Mouse (Mus musculus) left cerebral cortex, postnatal 10 days (tissue): Measurements from ENCODE around the gene Gm47985. TPM values are rescaled to one million over a fixed set of nuclear protein-coding genes. Genes with fewer than 3 reads are reported as not detected.
"Not testable (repeated sequence)": the region's sequence is repeated elsewhere in the genome, so short reads cannot be mapped to it uniquely, and the experiment has no call there.

ENCODE experiments used
- DNase-seq, 2 experiments: peaks; one replicate each; pipeline ENCODE4 v3.0.0; 2021 to 2022; ENCODE audit warnings: low spot score in 2 of 2, mixed read lengths in 1 of 2; ENCODE audit errors: extremely low spot score in 1 of 2
- intact Hi-C: fragments of 180-260 bp; cut with DNase I; formaldehyde crosslinking; loops from one replicate; pipeline ENCODE4 v1.15.1; 2025
- total RNA-seq, 2 experiments: library from RNA; stranded (reverse); gene quantifications; 2 replicates each; pipeline ENCODE4 v1.2.3; 2021

The Gm47985 gene
- total RNA-seq, 2 experiments from 2014 or later = not detected

DNA sequence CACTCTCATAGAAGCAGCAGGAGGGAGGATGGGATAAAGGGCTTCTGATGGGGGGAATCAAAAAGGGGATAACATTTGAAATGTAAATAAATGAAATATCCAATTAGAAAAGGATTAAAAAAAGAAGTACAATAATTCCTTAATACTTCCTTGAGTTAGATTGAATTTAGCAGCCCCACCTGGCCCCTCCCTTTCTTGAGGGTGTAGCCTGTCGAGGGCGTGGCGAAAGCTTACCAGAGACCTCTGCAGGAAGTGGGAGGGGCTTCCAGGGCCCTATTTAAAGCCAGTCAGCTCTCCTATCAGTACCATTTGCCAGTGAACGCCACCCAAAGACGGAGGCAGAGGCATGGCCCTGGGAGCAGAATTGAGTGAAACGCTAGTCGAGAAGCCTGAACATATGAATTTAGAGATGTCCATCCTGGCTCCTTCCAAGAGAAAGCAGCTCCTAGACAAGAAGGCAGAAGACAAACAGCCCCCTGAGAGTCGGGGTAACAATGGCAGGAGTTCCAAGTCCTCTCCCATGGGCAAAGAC, 27.6 kb downstream of the Gm47985 start, which contains the start of gene Gm47996:
Gm47996 (plus strand) TSS at position 308 of the 532 bp plus-strand sequence.
- not testable (repeated sequence) for DNase-seq

DNA sequence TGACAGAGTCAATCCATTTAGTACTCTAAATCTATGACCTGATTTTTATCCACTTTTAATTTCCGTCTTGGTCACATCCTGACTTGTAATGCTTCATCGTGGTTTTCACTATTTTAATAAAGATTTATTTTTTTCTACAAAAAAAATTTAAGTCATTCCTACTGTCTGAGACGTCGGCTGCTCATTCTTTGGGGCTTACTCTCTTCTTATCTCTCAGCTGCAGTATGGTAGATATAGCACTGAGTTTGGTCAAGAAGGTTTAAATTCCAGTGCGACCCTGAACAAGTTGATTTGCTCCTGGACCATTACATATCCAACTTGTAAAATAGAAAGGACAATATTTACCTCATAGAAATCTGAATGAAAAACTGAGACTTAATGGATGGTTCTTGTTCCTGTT, 29.3 kb downstream of the Gm47985 start:
- intact Hi-C loops, DNase-seq: not testable (repeated sequence)

More for the DNA sequence above, 27.6 kb downstream of the Gm47985 start, which contains the start of gene Gm47996:
- intact Hi-C loops = not testable (repeated sequence)

DNA sequence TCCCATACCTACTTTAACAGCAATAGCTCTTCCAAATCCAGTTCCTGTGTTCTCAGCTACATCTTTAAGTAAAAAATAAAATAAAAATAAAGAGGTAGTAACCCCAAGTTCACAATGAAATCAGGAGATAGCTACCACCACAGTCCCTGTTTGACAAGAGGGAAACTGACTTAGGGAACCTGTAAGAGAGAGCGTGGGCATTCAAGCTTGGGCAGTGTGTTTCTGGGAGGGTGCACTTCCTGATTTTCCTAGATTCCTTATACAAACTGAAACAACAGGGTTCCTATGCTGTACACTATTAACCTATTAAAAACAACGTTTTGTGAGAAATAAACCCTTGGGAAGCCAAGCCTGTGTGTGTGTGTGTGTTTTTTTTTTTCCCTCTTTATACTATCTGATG, 32.5 kb downstream of the Gm47985 start:
- DNase-seq = no peak
- intact Hi-C loops = no loop called here

DNA sequence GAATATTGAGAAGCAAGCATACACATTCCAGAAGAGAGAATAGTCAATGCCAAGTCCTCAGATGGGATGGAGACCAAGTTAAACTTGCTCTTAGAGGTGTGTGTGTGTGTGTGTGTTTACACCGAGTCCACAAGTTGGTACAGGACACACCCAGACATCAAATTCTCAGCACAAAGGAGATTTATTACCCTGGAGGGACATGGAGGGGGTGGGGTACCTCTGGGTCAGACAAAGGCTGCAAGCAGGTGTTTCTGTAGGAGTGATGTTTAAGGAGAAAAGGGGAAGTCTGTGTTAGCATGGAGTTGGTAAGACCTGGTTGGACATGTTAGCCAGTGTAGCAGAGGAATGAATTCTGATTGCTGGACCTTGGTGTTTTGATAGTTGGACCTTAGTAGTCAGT, 33.6 kb downstream of the Gm47985 start:
- no peak for DNase-seq
- intact Hi-C loops = no loop called here

DNA sequence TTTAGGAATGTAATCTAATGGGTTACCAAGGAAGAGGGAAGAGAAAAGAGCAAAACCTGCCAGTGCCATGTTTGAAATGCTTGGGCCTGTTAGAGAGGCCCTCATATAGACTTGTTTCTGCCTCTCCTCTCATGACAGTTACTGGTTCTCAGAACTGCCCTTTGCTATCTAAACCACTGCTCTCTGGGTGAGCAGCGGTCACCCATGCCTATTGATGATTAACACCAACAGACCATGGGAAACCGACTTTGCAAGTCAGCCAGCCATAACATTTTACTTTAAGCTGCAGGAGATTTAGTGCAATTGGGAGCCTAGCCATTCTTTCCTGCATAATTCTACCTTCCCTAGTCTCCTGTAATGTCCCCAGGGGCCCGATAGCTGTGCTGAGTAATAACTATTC, 34.1 kb downstream of the Gm47985 start:
- DNase-seq = no peak
- intact Hi-C loops = no loop called here

DNA sequence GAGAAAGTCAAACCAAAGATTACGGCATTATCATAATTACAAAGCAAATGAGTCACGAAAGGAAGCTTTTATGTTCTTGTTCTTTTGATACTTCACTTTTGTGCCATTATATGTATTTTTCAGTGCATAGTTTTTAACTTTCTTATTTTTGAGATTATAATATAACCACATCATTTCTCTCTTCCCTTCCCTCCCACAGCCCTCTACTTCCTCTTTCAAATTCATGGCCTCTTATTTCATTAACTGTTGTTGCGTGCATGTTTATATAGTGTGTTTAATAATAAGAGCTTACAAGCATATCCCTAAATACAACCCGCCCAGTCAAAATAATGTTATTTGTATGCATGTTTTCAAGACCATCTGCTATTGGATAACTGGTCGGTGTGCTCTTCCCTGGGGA, 36.7 kb downstream of the Gm47985 start:
- DNase-seq = no peak
- intact Hi-C loops = no loop called here

DNA sequence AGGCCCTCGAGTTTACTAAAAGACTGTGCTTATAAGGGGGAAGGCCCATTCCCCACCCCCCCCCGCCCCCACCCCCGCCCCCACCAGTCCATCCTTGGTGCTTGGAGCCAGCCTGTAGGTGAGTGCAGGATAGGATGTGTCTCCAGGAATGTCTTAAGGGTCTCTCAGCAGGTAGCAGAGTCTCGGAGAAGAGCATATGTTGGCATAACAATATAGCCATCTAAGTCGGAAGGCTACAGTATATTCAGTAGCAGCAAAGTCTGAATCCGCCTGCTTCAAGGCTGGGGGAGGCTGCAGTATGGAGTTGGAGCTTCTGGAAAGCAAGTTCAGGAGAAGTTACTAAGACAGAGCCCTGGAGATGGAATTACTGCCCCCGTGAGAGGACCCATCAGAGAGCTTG, 37.8 kb downstream of the Gm47985 start:
- intact Hi-C loops = no loop called here
- DNase-seq = no peak

DNA sequence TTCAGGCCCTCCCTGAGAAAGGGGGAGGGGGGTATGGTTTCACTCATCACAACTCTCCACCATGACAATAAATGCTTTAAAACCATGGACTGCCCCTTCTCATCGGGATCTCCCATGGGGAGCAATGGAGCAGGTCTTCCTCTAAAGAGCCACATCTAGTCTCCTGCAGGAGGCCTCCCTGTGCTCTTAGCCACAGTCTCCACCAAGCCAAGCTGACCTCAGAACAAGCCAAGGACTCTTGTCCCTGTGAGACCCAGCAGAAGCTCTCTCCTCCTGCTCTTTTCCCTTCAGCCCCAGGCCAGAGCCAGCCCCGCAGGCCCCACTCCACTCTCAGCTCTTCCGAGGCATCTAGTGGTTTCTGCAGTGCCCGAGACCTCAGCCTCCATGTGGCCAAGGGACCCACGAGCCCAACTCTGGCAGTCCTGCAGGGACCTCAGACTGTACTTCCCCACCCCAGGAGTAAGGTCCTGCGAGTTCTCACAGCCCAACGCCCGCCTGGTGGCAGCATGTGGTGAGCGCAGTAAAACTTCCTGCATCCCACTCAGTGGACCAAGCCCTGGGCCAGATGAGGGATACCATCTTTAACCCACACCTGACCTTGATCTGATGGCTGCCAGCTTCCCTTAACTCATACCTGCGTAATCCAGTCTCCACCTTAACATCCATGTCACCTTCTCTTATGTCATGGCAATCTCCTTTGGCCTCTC, 40.4 kb downstream of the Gm47985 start:
- no peak for DNase-seq
- intact Hi-C loops = no loop called here

DNA sequence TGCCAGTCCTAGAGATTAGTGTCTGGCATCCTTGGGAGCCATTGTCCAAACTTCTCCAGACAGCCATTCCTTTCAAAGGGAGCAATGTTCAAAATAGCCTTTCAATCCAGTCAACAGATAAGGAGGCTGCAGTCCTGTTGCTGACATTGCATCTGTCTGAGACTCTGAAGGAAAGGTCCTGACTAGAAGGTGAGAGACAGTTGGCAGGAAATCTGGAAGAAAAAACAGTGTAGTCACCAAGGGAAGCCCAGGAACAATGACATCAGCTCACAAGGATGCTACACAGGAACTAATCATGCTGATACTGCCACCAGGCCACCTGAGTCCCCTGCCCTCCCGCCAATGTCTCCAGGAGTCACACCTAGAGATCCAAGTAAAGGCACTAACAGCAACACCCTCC, 41.0 kb downstream of the Gm47985 start:
- intact Hi-C loops = no loop called here
- no peak for DNase-seq

DNA sequence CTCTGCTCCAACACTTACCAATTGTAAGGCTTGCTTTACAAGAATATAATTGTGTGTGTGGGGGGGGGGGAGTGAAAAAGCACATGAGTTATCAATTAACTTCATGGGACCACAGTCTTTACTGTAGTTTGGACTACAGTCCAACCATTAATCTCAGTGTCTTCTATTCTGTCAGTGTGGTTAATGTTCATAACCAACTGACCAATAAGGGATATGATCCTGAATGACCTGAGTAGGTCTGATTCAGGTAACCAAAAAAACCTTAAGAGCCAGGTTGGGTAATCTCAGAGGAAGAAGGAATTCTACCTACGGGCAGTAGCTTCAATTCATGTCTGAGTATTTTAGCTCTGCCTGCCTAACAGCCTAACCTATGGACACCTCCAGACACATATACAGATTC, 42.2 kb downstream of the Gm47985 start:
- no peak for DNase-seq
- intact Hi-C loops = no loop called here

DNA sequence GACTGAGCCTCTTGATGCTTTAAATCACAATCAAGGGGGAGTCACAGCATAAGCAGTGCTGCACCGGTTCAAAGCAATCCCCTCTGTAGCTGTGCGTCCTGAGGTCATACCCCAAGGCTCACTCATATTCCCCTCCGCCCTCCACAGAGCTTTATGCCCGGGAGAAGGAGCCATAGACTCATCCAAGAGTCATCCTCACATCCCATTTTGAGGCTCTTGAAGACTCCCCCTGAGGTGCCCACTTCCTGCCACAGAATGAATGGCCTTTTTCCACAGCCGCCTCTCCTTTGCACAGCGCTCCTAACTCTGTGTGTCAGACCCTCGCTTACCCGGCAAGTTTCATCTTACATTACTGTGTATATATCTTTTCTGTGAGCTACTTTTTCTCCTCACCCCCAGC, 45.2 kb downstream of the Gm47985 start:
- no peak for DNase-seq
- intact Hi-C loops = no loop called here

DNA sequence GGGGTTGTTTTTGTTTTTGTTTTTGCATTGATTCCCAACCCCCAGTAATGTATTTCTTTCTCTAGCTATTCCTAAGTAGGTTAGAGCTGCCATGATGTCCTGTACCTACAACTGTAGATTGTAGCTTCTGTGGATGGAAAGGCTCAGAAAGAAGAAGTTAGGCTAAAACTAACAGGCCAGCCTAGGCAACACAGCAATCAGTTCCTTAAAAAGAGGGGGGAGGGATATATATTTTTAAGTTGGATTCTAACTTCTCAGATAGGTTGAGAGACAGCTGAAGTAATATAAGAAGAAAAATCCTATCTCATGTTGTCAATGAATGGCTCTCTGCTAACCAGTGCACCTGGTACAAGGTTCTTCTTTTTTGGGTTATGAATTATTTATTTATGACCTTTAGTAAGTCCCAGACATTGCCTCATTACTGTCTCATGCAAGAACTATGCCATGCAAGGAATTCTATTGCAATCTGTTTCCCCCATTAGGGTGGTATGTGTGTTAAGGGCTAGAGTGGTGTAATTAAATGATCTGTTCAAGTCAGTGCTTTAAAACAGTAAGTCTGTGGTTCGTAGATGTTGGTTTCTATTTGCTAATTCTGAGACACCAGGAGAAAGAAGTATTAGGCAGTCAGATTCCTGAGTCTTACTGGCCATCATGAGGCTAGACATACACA, 46.1 kb downstream of the Gm47985 start:
- intact Hi-C loops = no loop called here
- DNase-seq = no peak

DNA sequence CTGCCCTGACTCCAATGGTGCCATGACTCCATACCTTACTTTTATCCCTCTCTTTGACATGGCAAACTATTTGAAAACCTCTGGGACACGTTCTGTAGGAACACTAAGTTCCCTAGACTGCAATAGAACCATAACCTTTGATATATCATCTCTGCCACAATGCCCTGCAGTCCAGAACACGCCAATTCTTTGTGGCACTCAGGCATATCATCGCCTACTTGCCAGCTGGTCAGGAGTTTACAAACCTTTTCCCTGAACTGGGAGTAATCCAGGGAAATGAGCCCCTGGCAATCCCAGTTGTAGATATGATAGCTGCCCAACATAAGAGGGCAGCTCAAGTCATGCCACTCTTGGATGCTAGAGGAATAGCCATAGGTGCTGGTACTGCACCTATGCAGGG, 50.0 kb downstream of the Gm47985 start:
- intact Hi-C loops = no loop called here
- no peak for DNase-seq

DNA sequence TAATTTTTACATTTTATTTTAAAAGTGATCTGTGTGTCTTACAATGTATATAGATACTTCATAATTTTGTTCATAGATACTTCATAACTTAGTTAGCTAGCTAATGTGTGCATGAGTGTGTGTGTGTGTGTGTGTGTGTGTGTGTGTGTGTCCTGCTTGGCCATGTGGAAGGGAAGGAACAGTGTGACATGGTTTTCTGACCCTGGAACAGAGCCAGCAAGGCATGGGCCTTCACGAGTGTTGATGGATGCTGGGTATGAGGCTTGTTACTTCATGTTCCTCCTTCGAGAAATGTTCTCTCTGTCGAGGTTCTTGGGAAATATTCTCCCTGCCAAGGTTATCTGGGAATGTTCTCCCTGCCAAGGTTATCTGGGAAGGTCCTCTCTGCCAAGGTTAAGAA, 51.4 kb downstream of the Gm47985 start:
- intact Hi-C loops = no loop called here
- DNase-seq = no peak

Other genes with a start within 250 kb of the Gm47985 start
- 1 to 10 TPM; 6.2 to 7.2 TPM for gene Hmcn1, start 189.1 kb upstream of the Gm47985 start, total RNA-seq
- gene Gm8947, start 9.8 kb downstream of the Gm47985 start, total RNA-seq = not detected
- not detected for gene Gm47995, start 15.9 kb downstream of the Gm47985 start, total RNA-seq
- not detected for gene 3110040M04Rik, start 21.6 kb downstream of the Gm47985 start, total RNA-seq
- not detected for gene Gm47996, start 27.6 kb downstream of the Gm47985 start, total RNA-seq
- 100 to 1,000 TPM; 152 to 153 TPM for gene Ivns1abp, start 161.9 kb downstream of the Gm47985 start, total RNA-seq
- 1 to 10 TPM; 7.6 to 9.6 TPM for gene Swt1, start 245.9 kb downstream of the Gm47985 start, total RNA-seq
- gene Trmt1l, start 246.0 kb downstream of the Gm47985 start, total RNA-seq = 10 to 100 TPM; 22.4 to 24.8 TPM